Mouse (Mus musculus) megakaryocyte, embryonic 14.5 days (primary cell): Measurements from ENCODE around the gene Slc29a1.

Source experiments
- FLI1 ChIP-seq: IDR thresholded peaks from 2 replicates; pipeline ENCODE4 v1.6.1; 2012; ENCODE audit warnings: low read length, inconsistent platforms, mixed read lengths
- GATA1 ChIP-seq: IDR thresholded peaks from 3 replicates; pipeline ENCODE4 v1.6.1; 2012; ENCODE audit warnings: mixed read lengths, low read length, inconsistent platforms, borderline replicate concordance

- TF ChIP-seq GATA1: no peak
- TF ChIP-seq FLI1: no peak
Observed at GRCm38 (mm10) chr17:45578843-45579242, 20.6 kb downstream of the Slc29a1 start.
